Mouse (Mus musculus) adrenal gland, adult 8-10 months (tissue): Measurements from ENCODE around the gene Rpn1. TPM values are rescaled to one million over a fixed set of nuclear protein-coding genes. Genes with fewer than 3 reads are reported as not detected.
"Not testable (repeated sequence)": the region's sequence is repeated elsewhere in the genome, so short reads cannot be mapped to it uniquely, and the experiment has no call there.

Experiments used
- DNase-seq: peaks from one replicate; pipeline ENCODE4 v3.0.0; 2022
- microRNA-seq, 2 experiments: library from miRNA; unstranded; fragments of <30 nt; microRNA quantifications; one replicate each; pipeline ENCODE4 v1.2.0; 2022
- total RNA-seq, 4 experiments: library from RNA; stranded (reverse); gene quantifications; 2 replicates each; pipeline ENCODE4 v1.2.4; 2022

Gene Rpn1
- total RNA-seq, 4 experiments from 2014 or later = 275 to 361 (median 317) TPM

DNA sequence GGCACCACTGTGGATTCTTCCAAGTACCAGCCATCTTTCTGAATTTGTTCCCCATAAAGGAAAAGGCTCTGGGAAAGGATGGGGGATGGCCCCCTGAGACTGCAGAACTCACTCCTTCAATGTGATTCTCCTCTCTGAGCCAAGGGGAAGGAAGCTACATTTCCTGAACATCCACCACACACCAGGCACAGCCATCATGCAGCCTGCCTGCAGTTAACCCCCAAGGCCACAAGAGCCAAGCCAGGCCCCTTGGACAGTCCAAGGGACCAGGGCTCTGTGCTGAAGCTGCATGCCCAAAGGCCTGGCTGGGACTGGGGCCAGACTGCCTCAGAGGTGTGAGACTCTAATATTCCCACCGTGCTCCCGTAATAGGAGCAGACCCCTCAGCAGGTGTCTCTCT, 37.5 kb downstream of the Rpn1 start:
- DNase-seq = no peak

- no peak for DNase-seq
Measured at GRCm38 (mm10) chr6:88123150-88123857, 39.0 kb downstream of the Rpn1 start.

GRCm38 (mm10) chr6:88123858-88124261, 39.6 kb downstream of the Rpn1 start:
- DNase-seq = no peak

DNA sequence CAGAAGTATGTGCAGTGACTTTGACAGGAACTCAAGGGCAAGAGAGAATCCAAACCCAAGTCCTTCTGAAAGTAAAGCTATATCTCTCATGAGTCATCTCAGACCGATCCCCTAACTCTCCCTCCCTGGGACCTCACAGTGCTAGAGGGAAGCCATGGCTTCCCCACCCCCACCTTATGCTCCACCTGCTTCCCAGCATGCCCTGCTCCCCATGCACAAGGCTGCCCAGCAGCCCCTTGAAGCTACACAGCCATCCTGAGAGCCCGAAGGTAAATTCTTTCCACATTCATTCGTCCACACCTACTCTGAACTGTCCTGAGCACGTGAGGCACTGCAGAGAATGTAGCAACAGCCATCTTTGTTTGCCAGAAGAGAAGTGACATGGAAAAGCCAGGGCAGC, 40.3 kb downstream of the Rpn1 start:
- DNase-seq = no peak

DNA sequence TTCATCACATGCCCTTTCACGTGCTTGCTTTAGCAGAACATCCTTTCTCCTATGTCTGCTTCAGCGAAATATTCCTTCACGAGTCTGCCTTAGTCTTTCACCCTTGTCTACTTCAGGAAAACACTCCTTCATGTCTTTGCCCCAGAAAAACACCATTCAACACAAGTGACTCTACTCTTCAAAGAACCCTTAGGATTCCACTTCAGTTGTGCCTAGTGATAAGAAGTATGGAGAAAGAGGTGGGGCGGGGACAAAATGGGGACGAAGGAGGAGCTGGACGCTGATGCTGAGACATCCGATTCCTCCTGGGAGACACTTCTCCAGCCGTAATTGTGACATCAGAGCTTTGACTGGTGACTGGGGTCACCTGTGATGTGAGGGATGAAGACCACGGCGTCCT, 41.5 kb downstream of the Rpn1 start:
- not testable (repeated sequence) for DNase-seq

DNA sequence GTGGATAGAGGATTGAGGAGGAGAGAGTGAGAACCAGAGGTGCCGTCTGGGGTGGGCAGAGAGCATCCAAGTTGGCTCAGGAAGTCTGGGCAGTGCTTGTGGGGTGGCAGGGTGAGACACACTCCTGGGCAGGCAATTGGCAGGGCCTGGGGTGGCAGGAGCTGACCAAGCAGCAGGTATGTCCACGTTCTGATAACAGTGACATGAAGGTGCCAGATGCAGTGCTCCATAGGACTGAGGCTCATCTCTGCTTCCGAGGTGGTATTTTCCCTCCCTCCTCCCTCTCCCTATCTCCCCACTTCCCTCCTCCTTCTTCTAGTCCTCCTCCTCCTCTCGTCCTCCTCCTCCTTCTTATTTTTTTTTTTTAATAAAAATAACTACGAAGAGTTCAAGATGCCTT, 47.2 kb downstream of the Rpn1 start:
- no peak for DNase-seq

DNA sequence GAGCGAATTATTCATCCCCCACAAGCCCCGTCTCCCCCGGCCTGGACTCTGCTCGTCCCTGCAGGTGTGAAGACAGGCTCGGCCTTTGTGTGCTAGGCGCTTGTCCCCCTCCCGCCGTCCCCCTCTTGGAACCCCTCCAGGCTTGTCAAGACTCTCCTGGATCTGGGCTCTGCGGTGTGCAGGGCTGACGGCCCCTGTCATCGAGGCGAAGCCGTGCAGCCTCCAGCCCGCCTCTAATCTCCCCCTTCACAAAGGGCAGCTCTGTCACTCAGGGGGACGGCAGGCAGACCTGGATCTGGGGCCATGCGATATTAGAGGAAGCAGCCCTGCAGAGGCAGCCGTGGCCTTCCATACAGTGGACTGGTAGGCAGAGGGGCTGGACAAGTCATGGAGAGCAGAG, 47.8 kb downstream of the Rpn1 start:
- DNase-seq = no peak

DNA sequence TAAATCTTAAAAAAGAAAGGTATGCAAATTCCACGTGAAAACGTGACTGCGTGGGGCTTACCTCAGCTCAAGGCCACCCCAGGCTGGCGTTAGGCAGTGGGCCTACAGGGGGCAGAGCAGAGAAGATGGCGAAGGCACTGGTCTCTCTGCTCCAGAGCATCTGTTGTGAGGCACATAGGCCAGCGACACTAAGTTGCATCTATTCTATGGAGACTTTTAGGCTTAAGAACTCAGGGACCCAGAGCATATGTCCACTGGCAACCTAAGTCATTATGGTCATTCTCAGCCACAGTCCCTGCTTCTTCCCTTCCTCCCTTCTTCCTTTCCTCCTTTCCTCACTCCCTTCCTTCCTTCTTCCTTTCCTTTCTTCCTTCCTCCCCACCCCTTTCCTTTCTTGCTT, 48.8 kb downstream of the Rpn1 start:
- DNase-seq = no peak

- DNase-seq = no peak
Measured at GRCm38 (mm10) chr6:88133878-88134277, 49.6 kb downstream of the Rpn1 start.

DNA sequence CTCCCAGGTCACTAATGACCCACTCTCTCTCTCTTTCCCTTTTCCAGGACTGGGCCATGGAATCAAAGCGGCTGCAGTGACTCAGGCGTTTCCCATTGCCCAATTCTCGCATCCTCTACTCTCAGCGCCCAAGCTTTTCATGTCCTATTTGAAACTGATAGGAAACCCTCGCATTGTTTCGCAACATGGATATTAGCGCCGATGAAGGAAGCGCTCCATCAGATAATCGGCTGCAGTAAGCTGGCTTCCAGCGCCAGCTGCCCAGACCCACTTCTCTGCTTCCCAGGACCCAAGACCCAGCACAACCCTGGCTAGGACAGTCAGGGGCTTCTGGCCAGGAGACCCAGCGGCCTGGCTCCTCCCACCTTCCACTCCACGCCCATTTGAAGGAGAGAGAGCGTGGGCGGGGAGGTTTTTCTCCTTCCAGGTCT, 51.9 kb downstream of the Rpn1 start:
- DNase-seq = no peak

GRCm38 (mm10) chr6:88138485-88138884, 54.2 kb downstream of the Rpn1 start:
- no peak for DNase-seq

DNA sequence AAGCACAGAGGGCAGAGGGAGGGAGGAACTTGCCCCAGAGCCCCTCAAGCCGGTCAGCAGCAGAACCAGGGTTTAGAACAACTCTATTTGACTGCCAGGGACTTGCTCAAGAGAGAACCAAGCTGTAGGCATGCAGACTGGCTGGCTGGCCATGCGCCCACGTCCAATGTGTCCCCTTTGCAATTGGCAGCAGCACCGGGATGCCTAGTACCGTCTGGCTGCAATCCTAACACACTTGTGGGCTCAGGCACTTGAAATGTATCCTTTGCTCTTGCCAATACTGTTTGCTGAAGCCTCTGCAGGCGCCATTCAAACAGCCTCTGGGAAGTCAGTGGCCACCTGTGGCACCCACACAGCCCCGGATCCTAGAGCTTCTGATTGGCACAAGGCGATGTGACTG, 56.0 kb downstream of the Rpn1 start:
- DNase-seq = no peak

GRCm38 (mm10) chr6:88145793-88146192, 61.5 kb downstream of the Rpn1 start:
- no peak for DNase-seq

DNA sequence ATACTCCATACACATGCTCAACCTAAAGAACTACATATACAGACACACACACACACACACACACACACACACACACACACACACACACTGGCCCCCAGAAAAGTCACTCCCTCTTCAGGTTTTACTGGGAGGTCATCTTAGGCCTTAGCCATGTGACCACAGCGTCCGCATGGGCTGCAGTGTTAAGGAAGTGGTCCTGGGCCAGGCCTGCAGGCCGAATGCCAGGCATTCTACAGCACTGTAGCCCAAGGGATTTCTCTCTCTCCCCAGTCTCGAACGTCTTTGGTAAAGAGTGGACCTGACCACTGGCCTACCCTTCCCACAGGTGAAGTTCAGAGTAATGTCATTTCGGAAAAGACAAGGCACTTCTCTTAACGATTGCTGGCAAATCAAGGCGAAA, 62.3 kb downstream of the Rpn1 start:
- no peak for DNase-seq

DNA sequence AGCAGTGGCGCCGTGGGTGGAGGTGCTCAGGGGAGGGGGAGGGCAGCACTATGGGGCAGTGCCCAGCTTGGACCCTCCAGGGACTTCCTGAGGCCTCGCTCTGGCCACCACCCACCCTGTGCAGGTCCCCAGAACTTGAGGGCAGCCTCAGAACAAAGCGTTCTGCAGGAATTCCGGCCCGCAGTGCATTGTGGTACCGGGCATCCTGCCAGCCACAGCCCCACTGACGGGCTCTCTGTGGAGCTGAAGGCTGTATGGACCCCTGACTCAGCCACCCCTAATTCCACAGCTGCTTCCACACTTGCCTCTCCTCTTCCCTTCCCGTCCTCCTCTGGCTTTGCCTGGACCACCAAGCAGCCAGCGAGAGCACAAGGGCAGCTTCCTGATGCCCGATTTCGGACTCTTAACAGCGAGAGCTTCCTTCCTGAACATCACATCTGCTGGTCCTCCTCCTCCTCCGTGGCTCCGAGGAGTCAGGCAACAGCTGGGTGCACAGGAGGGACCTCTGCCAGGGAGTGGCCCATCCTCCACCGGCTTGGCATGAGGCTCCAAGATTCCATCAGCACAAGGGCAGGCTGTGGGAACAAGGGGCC, 63.2 kb downstream of the Rpn1 start:
- peak; percentile 48 for DNase-seq

- no peak for DNase-seq
Measured at GRCm38 (mm10) chr6:88151335-88151734, 67.1 kb downstream of the Rpn1 start.

DNA sequence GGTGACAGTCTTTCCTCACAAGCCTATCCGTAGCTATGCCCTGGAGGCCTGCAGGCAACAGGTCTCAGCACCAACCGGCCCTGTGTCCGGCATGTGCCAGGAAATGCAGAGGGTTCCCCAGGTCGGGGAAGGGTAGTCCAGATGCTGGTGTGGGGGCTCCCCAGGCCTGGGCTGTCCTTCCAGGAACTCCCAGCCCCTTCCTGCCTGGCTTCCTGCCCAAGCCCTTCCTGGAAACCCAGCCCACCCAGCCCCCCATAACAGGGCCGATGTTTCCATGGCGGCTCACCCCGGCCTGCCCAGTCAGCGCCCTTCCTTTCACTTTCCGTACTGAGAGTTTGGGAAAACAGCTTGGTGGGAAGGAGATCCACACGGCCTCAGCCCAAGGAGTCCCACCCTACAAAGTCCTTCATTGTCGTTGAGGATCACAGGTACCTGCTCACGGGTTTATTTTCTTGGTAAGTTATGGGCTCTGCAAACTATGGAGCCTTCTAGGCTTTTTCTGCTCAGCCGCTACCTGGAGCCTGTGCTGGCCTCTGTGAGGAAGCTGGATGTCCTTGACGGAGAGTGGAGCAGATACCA, 67.9 kb downstream of the Rpn1 start:
- DNase-seq = peak; percentile 17

GRCm38 (mm10) chr6:88152979-88153378, 68.7 kb downstream of the Rpn1 start:
- DNase-seq = no peak

Small RNA genes lying within 50 kb of the gene (microRNA-seq; reads per million reads assigned to microRNA genes)
- gene Mir6376 = 0 reads per million in 2 experiments

Other genes starting within 250 kb of the Rpn1 start
- 1 to 10 TPM; 2.5 to 5.2 (median 3.2) TPM for gene Gm45140, start 248.7 kb upstream of the Rpn1 start, total RNA-seq
- gene Isy1, start 245.7 kb upstream of the Rpn1 start, total RNA-seq = 10 to 100 TPM; 37.3 to 60.0 (median 46.5) TPM
- 100 to 1,000 TPM; 400 to 426 (median 421) TPM for gene Cnbp, start 233.4 kb upstream of the Rpn1 start, total RNA-seq
- 100 to 1,000 TPM; 109 to 141 (median 130) TPM for gene Copg1, start 196.7 kb upstream of the Rpn1 start, total RNA-seq
- 10 to 100 TPM; 18.0 to 30.4 (median 24.3) TPM for gene Hmces, start 170.5 kb upstream of the Rpn1 start, total RNA-seq
- gene H1fx, start 102.8 kb upstream of the Rpn1 start, total RNA-seq = 10 to 100 TPM in 1 of 4 experiments, 1 to 10 TPM in 3; 4.4 to 10.0 (median 7.4) TPM
- gene Rab7, start 39.2 kb upstream of the Rpn1 start, total RNA-seq = 100 to 1,000 TPM; 310 to 390 (median 354) TPM
- gene Gata2, start 109.4 kb downstream of the Rpn1 start, total RNA-seq = 10 to 100 TPM; 29.3 to 72.4 (median 56.5) TPM
- not detected for gene Dnajb8, start 137.8 kb downstream of the Rpn1 start, total RNA-seq